Mouse (Mus musculus) regulatory T cell (primary cell): ENCODE results near the gene Kbtbd8.

ENCODE experiments used
- in situ Hi-C: fragments of 300-600 bp; cut with MboI, MseI; formaldehyde crosslinking; loops from one replicate; pipeline ENCODE4 v1.15.1; 2025; ENCODE audit warnings: high pct_unique_total_duplicates

Gene Kbtbd8

DNA sequence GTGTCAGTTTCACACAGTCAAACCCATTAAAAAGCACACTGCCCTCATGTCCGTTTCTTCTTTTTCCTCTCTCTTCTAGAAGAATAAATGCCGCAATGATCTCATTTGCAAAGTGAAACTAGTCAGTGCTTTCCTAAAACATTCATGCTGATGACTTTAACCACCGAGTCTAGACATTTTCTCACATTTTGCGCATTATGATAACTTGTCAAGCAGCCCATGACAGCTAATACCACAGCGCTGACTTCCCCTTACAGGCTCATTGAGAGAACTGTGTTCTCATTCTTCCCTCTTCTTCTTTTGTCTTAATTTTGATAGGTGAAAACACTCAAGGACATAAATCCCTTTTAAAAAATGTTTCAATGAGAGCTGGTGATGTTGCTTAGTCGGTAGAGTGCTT is 52.4 kb downstream of the Kbtbd8 start:
- in situ Hi-C loops = no loop called here

DNA sequence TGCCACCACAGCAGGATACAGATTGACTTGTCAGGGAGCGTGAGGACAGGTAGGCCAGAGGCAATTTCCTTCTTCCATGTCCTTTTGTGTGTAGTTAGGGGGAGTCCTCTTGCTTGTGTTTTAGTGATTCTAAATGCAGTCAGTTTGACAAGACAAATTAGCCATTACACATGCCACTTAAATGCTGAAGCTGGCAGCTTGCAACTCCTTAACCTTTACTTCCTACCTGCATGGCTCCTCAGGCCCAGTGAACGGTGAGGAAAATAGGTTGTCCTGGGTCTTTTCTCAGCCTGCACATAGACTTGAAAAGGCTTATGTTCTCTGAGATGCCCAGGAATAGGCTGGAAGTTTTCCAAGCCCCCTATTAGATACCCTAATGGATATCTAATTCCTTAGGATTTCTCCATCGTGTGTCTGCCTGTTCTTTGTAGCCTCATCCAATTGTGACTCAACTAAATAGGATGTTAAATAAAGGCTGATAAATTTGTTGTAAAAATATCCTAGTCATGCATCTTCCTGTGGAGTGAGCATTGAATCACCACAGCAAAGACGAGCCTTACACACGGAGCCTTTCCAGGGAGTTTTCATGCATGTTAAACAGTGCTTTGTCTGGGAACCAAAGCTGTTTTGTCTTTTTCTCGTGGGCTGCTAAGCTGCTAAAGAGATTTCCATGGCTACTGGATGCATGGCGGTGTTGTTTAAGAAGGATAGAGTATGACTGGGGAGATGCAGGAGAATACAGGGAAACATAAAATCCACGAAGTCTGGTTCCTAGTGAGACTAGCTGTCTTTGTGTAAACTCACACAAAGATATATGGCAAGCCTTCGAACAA is 57.5 kb downstream of the Kbtbd8 start:
- in situ Hi-C loops = no loop called here
